Mouse (Mus musculus) limb, embryonic 11.5 days (tissue): ENCODE measurements around the gene Cbarp. TPM values are rescaled to one million over a fixed set of nuclear protein-coding genes. Genes with fewer than 3 reads are reported as not detected.
"Not testable (repeated sequence)": the region's sequence is repeated elsewhere in the genome, so short reads cannot be mapped to it uniquely, and the experiment has no call there.

ENCODE experiments used
- ATAC-seq: fragments of 200-750 bp; cut with Nextera tagmentation; 2 replicates; pipeline ENCODE4 v1.8.0; 2017; ENCODE audit warnings: low read depth; ENCODE audit not compliant: insufficient number of reproducible peaks, low FRiP score, low TSS enrichment
- DNase-seq: peaks from one replicate; pipeline ENCODE4 v3.0.0-alpha.2; 2015; ENCODE audit warnings: low spot score
- H3K27ac ChIP-seq: fragments of 300-500 bp; sonication (generic); replicated peaks from 2 replicates; pipeline ENCODE4 v1.5.1; 2014; ENCODE audit warnings: low read depth, mild to moderate bottlenecking, low read length
- H3K27me3 ChIP-seq: fragments of 300-500 bp; sonication (generic); 2 replicates; pipeline ENCODE4 v1.6.1; 2014; ENCODE audit warnings: mild to moderate bottlenecking, low read length, mixed read lengths; ENCODE audit not compliant: control insufficient read depth, insufficient read depth
- H3K36me3 ChIP-seq: fragments of 300-500 bp; sonication (generic); 2 replicates; pipeline ENCODE4 v1.6.1; 2014; ENCODE audit warnings: mild to moderate bottlenecking, low read length, moderate library complexity, mixed read lengths; ENCODE audit not compliant: control insufficient read depth, insufficient read depth
- H3K4me1 ChIP-seq: fragments of 300-500 bp; sonication (generic); 2 replicates; pipeline ENCODE4 v1.6.1; 2014; ENCODE audit warnings: low read length, mixed read lengths; ENCODE audit not compliant: control insufficient read depth, insufficient read depth
- H3K4me2 ChIP-seq: fragments of 300-500 bp; sonication (generic); 2 replicates; pipeline ENCODE4 v1.6.1; 2014; ENCODE audit warnings: low read depth, mild to moderate bottlenecking, moderate library complexity; ENCODE audit not compliant: severe bottlenecking
- H3K4me3 ChIP-seq: fragments of 300-500 bp; sonication (generic); 2 replicates; pipeline ENCODE4 v1.5.1; 2014; ENCODE audit warnings: low read depth, low read length
- H3K9ac ChIP-seq: fragments of 300-500 bp; sonication (generic); 2 replicates; pipeline ENCODE4 v1.6.1; 2014; ENCODE audit warnings: mild to moderate bottlenecking, low read length
- H3K9me3 ChIP-seq: fragments of 300-500 bp; sonication (generic); 2 replicates; pipeline ENCODE4 v1.6.1; 2016; ENCODE audit warnings: low read length; ENCODE audit not compliant: control insufficient read depth
- WGBS: fragments of 180-500 bp; shearing (Covaris S2); extraction: QIAGEN DNeasy Blood & Tissue Kit; methylation state at CpG from one replicate; pipeline ENCODE4 v1.1.7; 2014; 5-methylcytosine and 5-hydroxymethylcytosine counted together
- polyA plus RNA-seq: library from polyadenylated mRNA; unstranded; fragments of >200 nt; fragmentation: Nextera tagmentation; extraction: Ambion mirVana; gene quantifications from 2 replicates; pipeline ENCODE4 v1.2.1, GENCODE M21; 2014

Gene Cbarp
- polyA plus RNA-seq, 1 experiment from 2014 or later, result 6.5 TPM

GRCm38 (mm10) chr10:80167460-80168037 is 26.9 kb upstream of the Cbarp start:
- H3K4me1 ChIP-seq, result peaks cover 39% of the 10 kb centered on the region
- WGBS, result 1% methylated on average over 46 of the region's 55 CpGs
- H3K36me3 ChIP-seq, result peaks cover 19% of the 10 kb centered on the region
- peak overlapping the region; percentile 92 for H3K4me3 ChIP-seq
- H3K27me3 ChIP-seq, result no peaks in the 10 kb centered on the region
- no peaks in the 10 kb centered on the region for H3K9me3 ChIP-seq
- peak overlapping the region; percentile 99 for H3K27ac ChIP-seq
- ATAC-seq, result peak; percentile 89
- peak; percentile 99 for DNase-seq
- H3K4me2 ChIP-seq, result peak overlapping the region; percentile 85
- H3K9ac ChIP-seq, result peak overlapping the region; percentile 99

GRCm38 (mm10) chr10:80166136-80166535 is 25.5 kb upstream of the Cbarp start:
- not testable (repeated sequence) for H3K9ac ChIP-seq, H3K27ac ChIP-seq, H3K27me3 ChIP-seq, H3K9me3 ChIP-seq, DNase-seq, H3K4me2 ChIP-seq, H3K4me3 ChIP-seq, ATAC-seq
- H3K36me3 ChIP-seq, result peaks cover 13% of the 10 kb centered on the region; the same call in 1 of the 2 replicates
- 74% methylated on average over 4 of the region's 4 CpGs for WGBS
- H3K4me1 ChIP-seq, result peaks cover 42% of the 10 kb centered on the region

- Histone ChIP-seq H3K27ac (no peak within 1 kb of the TSS), H3K4me3 (peak within 1 kb of the TSS; percentile 34), H3K4me1 (peaks cover 48% of the 10 kb centered on the region), H3K9me3 (no peaks in the 10 kb centered on the region), H3K9ac (peak within 1 kb of the TSS; percentile 32; the same call in 1 of the 2 replicates), H3K36me3 (peaks cover 8% of the 10 kb centered on the region; the same call in 1 of the 2 replicates), H3K4me2 (peak within 1 kb of the TSS; percentile 83), H3K27me3 (no peaks in the 10 kb centered on the region)
- WGBS, result 17% methylated on average over 20 of the region's 20 CpGs
- no peak for DNase-seq
- no peak for ATAC-seq
Measured at GRCm38 (mm10) chr10:80165392-80166128, 24.9 kb upstream of the Cbarp start, which contains the start of gene Cirbp. Gene Cirbp (plus strand): TSS chr10:80165985.

GRCm38 (mm10) chr10:80164998-80165344 is 24.3 kb upstream of the Cbarp start:
- DNase-seq (peak; percentile 99), ATAC-seq (0 out of 2 replicates have a peak, but pooled peaks have one; percentile 2)
- no peaks in the 10 kb centered on the region for H3K9me3 ChIP-seq
- peaks cover 3% of the 10 kb centered on the region; the same call in 1 of the 2 replicates for H3K36me3 ChIP-seq
- WGBS, result under 1% methylated on average over 17 of the region's 17 CpGs
- H3K4me1 ChIP-seq, result peaks cover 50% of the 10 kb centered on the region
- no peaks in the 10 kb centered on the region for H3K27me3 ChIP-seq
- peak overlapping the region; percentile 34 for H3K4me3 ChIP-seq
- H3K9ac ChIP-seq, result peak overlapping the region; percentile 32; the same call in 1 of the 2 replicates
- H3K27ac ChIP-seq, result no peak overlapping the region
- H3K4me2 ChIP-seq, result peak overlapping the region; percentile 83

GRCm38 (mm10) chr10:80164161-80164997 is 23.7 kb upstream of the Cbarp start:
- H3K9ac ChIP-seq, result peak overlapping the region; percentile 32; the same call in 1 of the 2 replicates
- no peak overlapping the region for H3K27ac ChIP-seq
- peak overlapping the region; percentile 34 for H3K4me3 ChIP-seq
- H3K27me3 ChIP-seq, result no peaks in the 10 kb centered on the region
- no peak for ATAC-seq
- H3K9me3 ChIP-seq, result no peaks in the 10 kb centered on the region
- no peak for DNase-seq
- WGBS, result 7% methylated on average over 44 of the region's 44 CpGs
- H3K36me3 ChIP-seq, result no peaks in the 10 kb centered on the region
- H3K4me1 ChIP-seq, result peaks cover 51% of the 10 kb centered on the region
- H3K4me2 ChIP-seq, result peak overlapping the region; percentile 83

GRCm38 (mm10) chr10:80163721-80164120 is 23.1 kb upstream of the Cbarp start:
- Histone ChIP-seq H3K4me1 (peaks cover 51% of the 10 kb centered on the region), H3K4me3 (no peak overlapping the region), H3K36me3 (no peaks in the 10 kb centered on the region), H3K27ac (no peak overlapping the region), H3K9ac (no peak overlapping the region), H3K9me3 (no peaks in the 10 kb centered on the region), H3K27me3 (no peaks in the 10 kb centered on the region), H3K4me2 (no peak overlapping the region)
- ATAC-seq, result no peak
- DNase-seq, result no peak
- WGBS, result 74% methylated on average over 8 of the region's 8 CpGs

- peaks cover 54% of the 10 kb centered on the region for H3K4me1 ChIP-seq
- no peak for ATAC-seq
- no peak for DNase-seq
- no peak overlapping the region; the same call in 1 of the 2 replicates for H3K27ac ChIP-seq
- H3K4me2 ChIP-seq, result peak overlapping the region; percentile 13; the same call in 1 of the 2 replicates
- H3K27me3 ChIP-seq, result no peaks in the 10 kb centered on the region
- no peak overlapping the region for H3K9ac ChIP-seq
- 68% methylated on average over 6 of the region's 6 CpGs for WGBS
- H3K4me3 ChIP-seq, result no peak overlapping the region
- no peaks in the 10 kb centered on the region for H3K9me3 ChIP-seq
- no peaks in the 10 kb centered on the region; the same call in 1 of the 2 replicates for H3K36me3 ChIP-seq
Measured at GRCm38 (mm10) chr10:80162716-80163299, 22.2 kb upstream of the Cbarp start.

- WGBS, result 72% methylated on average over 3 of the region's 3 CpGs
- no peak overlapping the region for H3K4me2 ChIP-seq
- H3K27me3 ChIP-seq, result no peaks in the 10 kb centered on the region
- H3K27ac ChIP-seq, result no peak overlapping the region
- H3K4me3 ChIP-seq, result no peak overlapping the region
- H3K9me3 ChIP-seq, result no peaks in the 10 kb centered on the region
- no peak for ATAC-seq
- H3K4me1 ChIP-seq, result peaks cover 59% of the 10 kb centered on the region
- H3K36me3 ChIP-seq, result peaks cover 3% of the 10 kb centered on the region
- no peak overlapping the region for H3K9ac ChIP-seq
- no peak for DNase-seq
Measured at GRCm38 (mm10) chr10:80162243-80162608, 21.6 kb upstream of the Cbarp start.
